Mouse (Mus musculus): ENCODE measurements around the gene Ttc19. TPM values are rescaled to one million over a fixed set of nuclear protein-coding genes. Genes with fewer than 3 reads are reported as not detected.

Gene Ttc19
- total and polyA plus RNA-seq, 3 experiments, result 11.4 to 12.7 TPM; not detected in 1

DNA sequence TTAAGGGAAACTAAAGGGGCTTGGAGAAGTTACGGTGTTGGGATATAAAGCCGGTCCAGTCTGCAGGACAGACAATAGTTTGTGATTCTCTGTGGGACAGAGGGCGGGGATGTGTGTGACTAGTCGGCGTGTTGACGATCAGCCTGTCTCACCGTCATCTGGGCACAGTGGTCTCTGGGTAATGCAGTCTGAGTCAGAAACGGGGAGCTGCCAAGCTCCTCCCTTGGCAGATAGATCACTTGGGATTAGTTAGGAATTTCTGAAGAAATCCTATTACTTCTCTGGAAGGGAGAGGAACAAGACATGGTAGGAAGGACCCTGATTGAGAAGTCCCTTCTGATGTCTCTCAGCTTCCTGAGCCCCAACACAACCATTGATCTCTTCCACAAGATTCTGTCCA is 37.4 kb upstream of the Ttc19 start:
- Histone ChIP-seq H3K9me3 (replicated peaks; ENCODE audit: insufficient read depth, low read length) (no peaks in the 10 kb centered on the region), H3K4me1 (ENCODE audit: control insufficient read depth in 1 of 2, insufficient read depth in 2 of 2, low read length in 2 of 2) (peaks cover 0 to 21% of the 10 kb centered on the region in 2 experiments; a peak in 3 of 4 replicates), H3K36me3 (ENCODE audit: control insufficient read depth in 1 of 2, insufficient read depth in 2 of 2, low read length in 2 of 2) (peaks cover 0 to 8% of the 10 kb centered on the region in 2 experiments; a peak in 2 of 4 replicates), H3K27me3 (ENCODE audit: control insufficient read depth in 1 of 2, insufficient read depth in 2 of 2, low read length in 2 of 2) (no peaks in the 10 kb centered on the region), H3K27ac (ENCODE audit: control insufficient read depth, low read depth, low read length) (no peak overlapping the region), H3K4me3 (ENCODE audit: control insufficient read depth in 1 of 2, insufficient read depth in 1 of 2, low read depth in 2 of 2, low read length in 2 of 2) (no peak overlapping the region), H3K9ac (ENCODE audit: control insufficient read depth, low read depth, low read length, poor library complexity, severe bottlenecking) (no peak overlapping the region), H3K79me2 (ENCODE audit: control insufficient read depth, insufficient read depth, low read length, poor library complexity) (no peaks in the 10 kb centered on the region)
- DNase-seq (ENCODE audit: low read depth, low spot score), result no peak
- no peak for TF ChIP-seq UBTF (IDR thresholded peaks at IDR 0.05; ENCODE audit: borderline replicate concordance, insufficient read depth, low read depth, low read length)
- no peak for TF ChIP-seq RAD21 (IDR thresholded peaks at IDR 0.05; ENCODE audit: low read depth, low read length)
- no peak for TF ChIP-seq SMC3 (IDR thresholded peaks at IDR 0.05; ENCODE audit: low read depth, low read length)
- no peak for TF ChIP-seq EP300 (IDR thresholded peaks at IDR 0.05; ENCODE audit: low read depth in 1 of 2, low read length in 2 of 2)
- no peak for TF ChIP-seq KAT2A (conservative IDR thresholded peaks at IDR 0.05; ENCODE audit: low read depth, low read length)
- TF ChIP-seq POLR2AphosphoS5 (IDR thresholded peaks at IDR 0.05; ENCODE audit: borderline replicate concordance, low read depth, low read length), result no peak
- no peak for TF ChIP-seq GATA1 (IDR thresholded peaks at IDR 0.05; ENCODE audit: low read depth, low read length)

DNA sequence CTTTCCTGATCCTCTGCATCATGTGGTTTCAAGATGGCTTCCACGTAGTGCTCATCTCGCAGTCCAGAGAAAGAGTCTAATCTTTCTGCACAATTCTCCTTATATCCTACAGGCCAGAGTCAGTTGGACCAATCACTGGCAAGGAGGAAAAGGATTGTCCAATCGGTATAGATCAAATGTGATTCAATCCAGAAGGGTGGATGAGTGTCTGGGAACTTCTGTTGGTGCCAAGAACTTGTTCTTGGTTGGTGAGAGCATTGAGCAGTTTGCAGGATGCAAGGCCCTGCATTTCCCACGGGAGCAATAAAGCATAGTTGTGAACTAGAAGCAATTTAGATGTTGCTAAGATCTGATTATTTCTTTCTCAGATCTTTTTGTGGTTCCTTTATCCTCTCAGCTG is 36.8 kb upstream of the Ttc19 start:
- H3K4me3 ChIP-seq (ENCODE audit: control insufficient read depth in 1 of 2, insufficient read depth in 1 of 2, low read depth in 2 of 2, low read length in 2 of 2), result no peak overlapping the region
- H3K36me3 ChIP-seq (ENCODE audit: control insufficient read depth in 1 of 2, insufficient read depth in 2 of 2, low read length in 2 of 2), result peaks cover 0 to 8% of the 10 kb centered on the region in 2 experiments; a peak in 2 of 4 replicates
- no peak overlapping the region for H3K9ac ChIP-seq (ENCODE audit: control insufficient read depth, low read depth, low read length, poor library complexity, severe bottlenecking)
- DNase-seq (ENCODE audit: low read depth, low spot score), result no peak
- H3K79me2 ChIP-seq (ENCODE audit: control insufficient read depth, insufficient read depth, low read length, poor library complexity), result no peaks in the 10 kb centered on the region
- TF ChIP-seq BHLHE40 (IDR thresholded peaks at IDR 0.05; ENCODE audit: borderline replicate concordance, low read depth, low read length) (no peak), GABPA (IDR thresholded peaks at IDR 0.05; ENCODE audit: low read depth, low read length) (no peak), SMC3 (IDR thresholded peaks at IDR 0.05; ENCODE audit: low read depth, low read length) (no peak), CHD2 (IDR thresholded peaks at IDR 0.05; ENCODE audit: low read length) (no peak), NRF1 (IDR thresholded peaks at IDR 0.05; ENCODE audit: insufficient read depth, low read depth, low read length, poor library complexity, severe bottlenecking) (no peak), MYB (IDR thresholded peaks at IDR 0.05; ENCODE audit: low read depth, low read length) (no peak), POLR2AphosphoS2 (IDR thresholded peaks at IDR 0.05; ENCODE audit: low read length) (no peak), MAX (IDR thresholded peaks at IDR 0.05; ENCODE audit: low read length) (no peak), ZC3H11A (IDR thresholded peaks at IDR 0.05; ENCODE audit: low read depth, low read length) (no peak), UBTF (IDR thresholded peaks at IDR 0.05; ENCODE audit: borderline replicate concordance, insufficient read depth, low read depth, low read length) (no peak), POLR2A (IDR thresholded peaks at IDR 0.05; ENCODE audit: control insufficient read depth in 1 of 2, insufficient read depth in 1 of 2, low read depth in 1 of 2, low read length in 2 of 2, poor library complexity in 1 of 2) (no peak), ZKSCAN1 (IDR thresholded peaks at IDR 0.05; ENCODE audit: low read depth, low read length) (no peak), NELFE (IDR thresholded peaks at IDR 0.05; ENCODE audit: low read depth, low read length) (no peak), RAD21 (IDR thresholded peaks at IDR 0.05; ENCODE audit: low read depth, low read length) (no peak), TBP (IDR thresholded peaks at IDR 0.05; ENCODE audit: low read depth, low read length) (no peak)
- no peaks in the 10 kb centered on the region for H3K9me3 ChIP-seq (replicated peaks; ENCODE audit: insufficient read depth, low read length)
- H3K27me3 ChIP-seq (ENCODE audit: control insufficient read depth in 1 of 2, insufficient read depth in 2 of 2, low read length in 2 of 2), result no peaks in the 10 kb centered on the region
- peaks cover 0 to 23% of the 10 kb centered on the region in 2 experiments for H3K4me1 ChIP-seq (ENCODE audit: control insufficient read depth in 1 of 2, insufficient read depth in 2 of 2, low read length in 2 of 2)
- no peak overlapping the region for H3K27ac ChIP-seq (ENCODE audit: control insufficient read depth, low read depth, low read length)
